Mouse (Mus musculus) T-cell, adult 2 months (primary cell): ENCODE results near the gene Mogs.

Experiments used
- DNase-seq: peaks from one replicate; pipeline ENCODE4 v3.0.0; 2022; ENCODE audit warnings: low spot score

Gene Mogs

DNA sequence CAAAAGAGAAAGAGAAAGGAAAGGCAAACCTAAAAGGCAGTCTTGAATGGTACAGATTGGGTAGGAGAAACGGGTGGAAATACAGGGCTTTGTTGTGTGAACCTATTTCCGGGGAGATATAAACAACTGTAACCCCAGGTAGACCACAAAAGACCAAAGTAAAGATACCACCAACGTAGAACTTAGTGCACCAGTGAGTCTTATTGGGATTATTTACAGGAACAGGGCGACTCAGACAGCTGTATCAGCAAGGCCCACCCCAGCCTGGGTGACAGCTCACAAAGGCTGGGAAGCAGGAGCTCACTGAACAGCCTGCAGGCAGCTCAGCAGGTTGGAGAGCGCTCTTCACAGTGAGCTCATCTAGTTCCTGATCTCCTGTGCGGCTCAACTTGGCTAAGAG, 19.3 kb upstream of the Mogs start:
- DNase-seq = peak; percentile 81

- no peak for DNase-seq
Observed at GRCm38 (mm10) chr6:83098411-83098810, 16.9 kb upstream of the Mogs start.

GRCm38 (mm10) chr6:83101316-83101687, 14.0 kb upstream of the Mogs start, which contains the start of the genes Ccdc142 and Gm42688:
TSS of gene Ccdc142 (plus strand) at chr6:83101601.
TSS of gene Gm42688 (plus strand) at chr6:83101617.
- peak; percentile 88 for DNase-seq

DNA sequence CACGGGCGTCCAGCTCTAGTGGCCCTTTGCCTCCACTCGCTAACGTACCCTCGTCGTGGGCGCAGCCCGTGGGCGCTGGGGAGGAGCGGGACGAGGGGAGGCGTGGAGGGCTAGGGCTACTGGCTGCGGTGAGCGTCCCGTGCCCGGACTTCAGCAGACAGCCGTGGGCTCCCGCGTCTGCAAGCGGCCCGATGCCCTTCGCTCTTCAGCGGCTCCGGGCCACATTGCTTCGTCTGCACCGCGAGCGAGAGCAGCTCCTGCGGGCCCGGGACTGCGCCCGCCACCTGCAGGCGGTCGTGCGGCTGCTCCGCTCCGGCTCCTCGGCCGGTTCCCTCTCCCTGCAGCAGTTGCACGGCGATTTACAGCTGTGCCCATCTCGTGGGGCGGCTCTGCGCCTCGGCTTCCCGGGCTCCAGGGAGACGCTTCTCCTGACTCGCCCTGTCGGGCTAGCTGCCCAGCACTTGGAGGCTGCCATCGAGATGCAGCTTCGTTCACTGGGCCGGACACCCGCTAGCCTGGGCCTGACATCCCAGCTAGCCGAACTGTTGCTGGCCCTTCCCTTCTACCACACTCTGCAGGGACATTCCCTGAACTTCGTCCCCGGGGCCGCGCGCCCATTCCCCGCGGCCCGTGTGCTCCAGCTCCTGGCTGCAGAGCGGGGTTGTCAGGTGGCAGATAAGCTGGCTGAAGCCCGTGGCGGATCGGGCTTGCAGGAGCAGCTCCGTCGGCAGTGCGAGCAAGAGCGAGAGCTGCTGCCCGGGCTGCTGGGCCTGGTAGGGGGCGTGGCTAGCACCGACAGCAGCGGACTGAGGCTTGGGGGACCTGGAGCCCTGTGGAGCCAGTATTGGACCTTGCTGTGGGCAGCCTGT, 13.4 kb upstream of the Mogs start:
- DNase-seq = peak; percentile 73

- DNase-seq = no peak
Observed at GRCm38 (mm10) chr6:83103130-83103650, 12.1 kb upstream of the Mogs start.

DNA sequence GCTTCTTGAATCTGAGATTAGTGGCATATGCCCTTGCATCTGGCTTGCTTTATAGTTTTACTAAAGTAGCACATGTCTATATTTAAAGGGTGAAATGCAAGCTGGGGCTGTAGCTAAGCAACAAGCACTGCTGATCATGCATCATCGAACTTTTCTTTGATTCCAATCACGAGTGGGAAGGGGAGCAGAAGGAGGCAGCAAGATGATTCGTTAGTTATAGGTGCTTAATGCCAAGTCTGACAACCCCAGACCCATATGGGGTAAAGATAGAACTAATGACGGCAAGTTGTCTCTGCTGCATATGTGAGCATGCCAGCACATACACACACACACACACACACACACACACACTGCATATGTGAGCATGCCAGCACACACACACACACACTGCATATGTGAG, 11.1 kb upstream of the Mogs start:
- no peak for DNase-seq

DNA sequence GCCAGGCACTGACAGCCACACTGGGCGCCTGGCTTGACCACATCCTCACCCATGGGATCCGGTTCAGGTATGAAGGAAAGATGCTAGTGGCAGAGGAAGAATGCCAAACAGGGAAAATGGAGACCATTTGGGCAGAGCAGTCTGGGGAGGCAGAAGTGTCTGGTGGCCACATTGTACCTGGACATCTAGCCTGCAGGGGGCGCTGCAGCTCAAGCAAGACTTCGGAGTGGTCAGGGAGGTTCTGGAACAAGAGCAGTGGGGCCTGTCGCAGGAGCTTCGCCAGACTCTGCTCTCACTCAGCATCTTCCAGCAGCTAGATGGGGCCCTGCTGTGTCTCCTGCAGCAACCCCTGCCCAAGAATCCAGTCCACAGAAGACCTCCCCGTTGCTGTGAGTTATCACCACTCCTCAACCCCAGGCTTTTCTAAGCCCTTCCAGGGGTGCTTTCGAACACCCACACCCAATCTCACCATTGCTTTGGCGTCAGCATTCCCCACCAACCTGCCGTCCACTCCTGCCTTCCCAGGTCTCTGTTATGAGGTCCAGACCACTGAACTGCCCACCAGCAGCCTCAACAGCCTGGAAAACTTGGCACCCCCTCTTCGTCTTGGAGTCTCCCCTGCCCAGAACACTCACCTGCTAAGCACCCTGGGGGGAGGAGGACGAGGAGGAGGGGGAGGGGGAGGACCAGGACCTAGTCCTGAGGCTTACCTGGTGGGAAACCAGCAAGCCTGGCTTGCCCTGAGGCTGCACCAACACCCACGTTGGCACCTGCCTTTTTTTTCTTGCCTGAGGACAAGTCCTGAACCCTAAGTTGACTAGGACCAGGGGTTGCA, 7.5 kb upstream of the Mogs start:
- DNase-seq = peak; percentile 76

DNA sequence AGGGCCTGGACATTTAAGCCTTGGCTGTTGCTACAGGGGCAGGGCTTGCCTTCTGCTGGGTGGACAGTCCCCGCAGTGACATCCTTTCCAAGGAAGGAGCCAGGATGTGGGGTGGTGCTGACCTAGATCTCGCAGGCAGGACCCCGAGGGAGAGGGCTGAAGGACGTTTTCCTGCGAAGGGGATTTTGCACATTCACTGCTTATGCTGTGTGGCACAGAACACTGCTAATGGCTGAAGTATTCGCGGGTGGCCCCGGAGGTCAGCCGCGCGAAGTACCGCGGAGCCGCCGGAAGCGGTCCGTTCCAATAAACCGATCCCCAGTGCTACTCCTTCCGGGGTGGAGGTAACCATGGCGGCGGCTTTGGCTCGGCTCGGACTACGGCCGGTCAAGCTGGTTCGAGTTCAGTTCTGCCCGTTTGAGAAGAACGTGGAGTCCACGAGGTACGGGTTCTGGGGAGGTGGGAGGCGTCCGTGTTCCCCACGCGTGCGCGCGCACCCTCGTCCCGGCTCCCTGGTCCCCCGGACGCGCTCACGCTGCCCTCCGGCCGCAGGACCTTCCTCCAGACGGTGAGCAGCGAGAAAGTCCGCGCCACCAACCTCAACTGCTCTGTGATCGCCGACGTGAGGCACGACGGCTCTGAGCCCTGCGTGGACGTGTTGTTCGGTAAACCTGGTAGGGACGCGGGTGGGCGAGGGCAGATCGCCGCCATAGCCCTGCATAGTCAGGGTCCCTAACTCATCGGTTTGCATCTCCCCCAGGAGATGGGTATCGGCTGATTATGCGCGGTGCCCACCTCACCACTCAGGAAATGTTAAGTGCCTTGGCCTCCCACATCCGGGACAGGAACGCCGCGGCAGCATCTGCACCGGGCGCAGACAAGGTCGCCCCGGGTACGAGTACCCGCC, 6.3 kb upstream of the Mogs start, which contains the start of gene Mrpl53:
Mrpl53 (plus strand) TSS at position 279 of the 907 bp plus-strand sequence.
- DNase-seq = peak; percentile 63

- no peak for DNase-seq
Observed at GRCm38 (mm10) chr6:83111510-83112136, 3.7 kb upstream of the Mogs start.

DNA sequence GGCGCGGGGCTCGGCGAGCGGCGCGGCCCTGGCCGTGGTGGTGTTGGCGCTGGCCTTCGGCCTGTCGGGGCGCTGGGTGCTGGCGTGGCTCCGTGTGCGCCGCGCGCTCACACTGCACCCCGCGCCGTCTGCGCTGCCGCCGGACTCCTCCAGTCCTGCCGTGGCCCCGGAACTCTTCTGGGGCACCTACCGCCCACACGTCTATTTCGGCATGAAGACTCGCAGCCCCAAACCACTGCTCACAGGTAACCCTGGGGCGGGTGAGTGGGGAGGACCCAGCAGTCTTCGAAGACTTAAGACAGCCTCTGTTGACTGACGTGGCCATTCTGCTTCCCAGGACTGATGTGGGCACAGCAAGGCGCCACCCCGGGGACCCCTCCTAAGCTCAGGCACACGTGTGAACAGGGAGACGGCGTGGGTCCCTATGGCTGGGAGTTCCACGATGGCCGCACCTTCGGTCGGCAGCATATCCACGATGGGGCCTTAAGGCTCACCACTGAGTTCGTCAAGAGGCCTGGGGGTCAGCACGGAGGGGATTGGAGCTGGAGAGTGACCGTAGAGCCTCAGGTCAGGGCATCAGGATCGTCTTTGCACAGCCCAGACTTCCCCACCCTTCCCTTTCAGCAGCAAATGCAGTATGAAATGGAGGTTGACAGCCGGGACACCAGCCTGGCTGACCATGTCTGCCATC, 531 bp downstream of the Mogs start:
- peak; percentile 54 for DNase-seq

DNA sequence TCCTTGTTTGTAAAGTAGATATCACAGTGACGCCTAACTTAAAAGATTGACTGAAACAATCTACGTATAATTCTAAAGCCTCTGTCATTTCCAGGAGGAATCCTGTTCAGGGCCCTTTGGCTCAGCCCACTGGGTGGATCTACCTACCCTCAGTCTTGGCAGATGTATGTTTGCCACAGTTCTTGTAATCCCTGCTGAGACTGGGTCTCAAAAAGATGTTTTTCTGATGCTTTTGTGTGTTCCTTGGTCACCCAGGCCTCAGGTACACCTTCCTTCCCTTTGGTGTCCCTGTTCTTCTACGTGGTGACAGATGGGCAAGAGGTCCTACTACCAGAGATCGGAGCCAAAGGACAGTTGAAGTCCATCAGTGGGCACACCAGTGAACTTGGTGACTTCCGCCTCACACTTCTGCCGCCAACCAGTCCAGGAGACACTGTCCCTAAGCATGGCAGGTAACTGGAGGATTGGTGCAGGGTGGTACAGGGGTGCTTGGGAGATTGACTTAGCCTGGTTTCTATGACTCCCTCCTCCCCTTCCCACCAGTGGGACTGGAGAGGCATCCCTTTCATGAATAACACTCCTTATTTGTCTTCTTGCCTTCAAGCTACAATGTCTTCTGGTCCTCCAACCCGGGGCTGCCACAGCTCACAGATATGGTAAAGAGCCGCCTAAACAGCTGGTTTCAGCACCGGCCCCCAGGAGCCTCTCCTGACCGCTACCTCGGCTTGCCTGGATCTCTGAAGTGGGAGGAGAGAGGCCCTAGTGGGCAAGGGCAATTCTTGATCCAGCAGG, 1.3 kb downstream of the Mogs start:
- no peak for DNase-seq

DNA sequence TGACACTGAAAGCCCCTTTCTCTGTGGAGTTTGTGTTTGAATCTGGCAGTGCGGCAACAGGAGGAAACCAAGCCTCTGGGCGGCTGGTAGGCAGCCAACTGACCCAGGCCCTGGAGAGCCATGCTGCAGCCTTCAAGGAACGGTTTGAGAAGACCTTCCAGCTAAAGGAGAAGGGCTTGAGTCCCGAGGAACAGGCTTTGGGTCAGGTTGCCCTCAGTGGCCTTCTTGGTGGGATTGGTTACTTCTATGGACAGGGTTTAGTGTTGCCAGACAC, 1.8 kb downstream of the Mogs start:
- no peak for DNase-seq

DNA sequence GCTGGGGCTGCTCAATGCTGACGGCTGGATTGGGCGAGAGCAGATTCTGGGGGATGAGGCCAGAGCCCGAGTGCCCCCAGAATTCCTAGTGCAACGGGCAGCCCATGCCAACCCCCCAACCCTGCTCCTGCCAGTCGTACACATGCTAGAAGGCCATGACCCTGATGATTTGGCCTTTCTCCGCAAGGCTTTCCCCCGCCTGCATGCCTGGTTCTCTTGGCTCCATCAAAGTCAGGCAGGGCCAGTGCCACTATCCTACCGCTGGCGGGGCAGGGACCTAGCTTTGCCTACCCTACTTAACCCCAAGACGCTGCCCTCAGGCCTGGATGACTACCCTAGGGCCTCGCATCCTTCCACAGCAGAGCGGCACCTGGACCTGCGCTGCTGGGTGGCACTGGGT, 2.3 kb downstream of the Mogs start:
- no peak for DNase-seq

- no peak for DNase-seq
Observed at GRCm38 (mm10) chr6:83118369-83118768, 3.1 kb downstream of the Mogs start.

DNA sequence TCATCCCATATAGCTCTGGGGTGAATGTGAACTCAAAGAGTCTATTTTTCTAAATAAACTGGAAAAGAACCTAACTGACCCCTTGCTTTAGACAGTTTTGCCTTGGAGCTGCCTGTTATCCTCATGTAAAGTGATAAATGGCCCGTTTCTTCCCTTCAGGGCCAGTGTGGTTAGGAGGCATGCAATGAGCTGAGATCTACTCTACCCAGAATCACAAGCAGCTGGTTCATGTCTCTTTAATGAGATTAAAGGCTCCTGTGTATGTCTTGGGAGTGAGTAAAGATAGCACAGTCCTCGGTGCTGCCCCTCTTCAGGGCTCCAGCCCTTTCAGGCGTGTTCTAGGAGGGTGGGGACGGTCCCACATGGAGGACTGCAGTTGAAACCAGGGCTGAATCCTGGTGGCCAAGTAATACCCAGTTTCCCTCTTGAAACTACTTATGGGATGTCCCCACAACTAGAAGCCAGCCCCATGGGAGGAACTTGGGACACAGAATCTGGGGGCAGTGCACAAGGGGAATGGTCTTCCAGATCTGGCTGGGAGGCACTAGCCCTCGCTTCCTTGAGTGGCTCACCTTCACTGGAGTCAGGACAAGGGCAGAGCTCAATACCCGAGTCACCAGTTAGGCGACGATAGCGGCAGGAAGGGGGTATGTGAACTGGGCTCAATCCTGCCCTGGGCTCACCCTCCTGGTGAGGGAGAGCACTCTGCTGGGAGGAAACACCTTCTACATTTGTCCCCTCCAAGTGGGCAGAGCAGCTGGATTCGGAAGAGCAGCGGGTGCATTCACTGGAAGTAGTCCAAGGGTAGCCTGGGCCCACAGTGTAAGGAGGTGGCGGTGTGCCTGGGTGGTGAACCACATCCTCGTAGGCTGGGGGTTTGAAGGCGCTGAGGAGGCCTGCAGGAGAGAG, 3.8 kb downstream of the Mogs start:
- DNase-seq = peak; percentile 42

DNA sequence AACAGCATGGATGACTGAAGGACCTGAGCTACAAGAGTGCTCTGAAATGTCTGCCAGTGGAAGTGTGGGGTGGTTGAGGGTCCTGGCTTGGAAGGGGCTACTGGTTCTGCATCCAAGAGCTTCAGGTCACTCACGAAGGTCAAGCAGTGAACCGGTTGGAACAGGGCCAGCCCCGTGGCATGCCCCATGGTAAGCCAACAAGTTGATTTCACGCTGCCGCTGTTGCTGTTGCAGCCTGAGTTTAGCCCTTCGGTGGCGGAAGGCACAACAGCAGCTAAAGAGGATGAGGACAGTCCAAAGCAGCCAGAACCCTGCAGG, 4.4 kb downstream of the Mogs start:
- no peak for DNase-seq

- DNase-seq = peak; percentile 95
Observed at GRCm38 (mm10) chr6:83120930-83121862, 5.9 kb downstream of the Mogs start, which contains the start of gene Wbp1. TSS of gene Wbp1 (minus strand) at chr6:83121559.
